Mouse (Mus musculus): ENCODE measurements around the gene Slc6a18.

- TF ChIP-seq CTCF (IDR thresholded peaks at IDR 0.05; ENCODE audit: extremely low read depth, insufficient read depth, insufficient read length, insufficient replicate concordance) = no peak
- no peak for TF ChIP-seq POLR2A (IDR thresholded peaks at IDR 0.05; ENCODE audit: low read depth, low read length)
Observed at GRCm38 (mm10) chr13:73701161-73701883, 23.5 kb upstream of the Slc6a18 start.

All from spleen, adult 2 months (tissue).